Mouse (Mus musculus): ENCODE measurements at regions not wholly inside any gene's neighbourhood (a gene's known extent, or its start where the extent isn't known, plus 50 kb on each side); places are given as distances from the start of the nearest gene placed in this dataset.

DNA sequence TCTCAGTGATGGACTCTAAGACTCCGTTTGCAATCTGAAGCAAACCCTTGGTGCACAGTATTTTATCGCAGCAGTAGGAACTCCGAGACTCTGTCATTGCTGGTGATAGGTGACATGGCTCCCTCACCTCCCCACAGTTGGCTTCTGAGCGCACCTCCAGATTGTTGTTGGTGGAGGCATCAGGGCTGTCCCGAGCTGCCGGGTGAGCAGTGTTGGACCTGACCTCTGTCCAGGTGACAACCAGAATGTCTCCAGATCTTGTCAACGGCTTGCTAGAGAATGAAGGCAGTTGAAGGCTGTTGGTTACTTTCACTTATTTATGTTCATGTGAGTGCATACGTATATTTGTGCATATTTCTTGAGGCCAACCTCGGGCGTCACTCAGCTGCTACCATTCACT lies 55.0 kb upstream of the Eef2kmt start:
- in situ Hi-C loops (cut with MseI, MboI), result loop anchor here in 1 of 2 experiments (10.0 kb wide), 1 partner anchor 104 kb away; no protein-coding TSS in a partner anchor

DNA sequence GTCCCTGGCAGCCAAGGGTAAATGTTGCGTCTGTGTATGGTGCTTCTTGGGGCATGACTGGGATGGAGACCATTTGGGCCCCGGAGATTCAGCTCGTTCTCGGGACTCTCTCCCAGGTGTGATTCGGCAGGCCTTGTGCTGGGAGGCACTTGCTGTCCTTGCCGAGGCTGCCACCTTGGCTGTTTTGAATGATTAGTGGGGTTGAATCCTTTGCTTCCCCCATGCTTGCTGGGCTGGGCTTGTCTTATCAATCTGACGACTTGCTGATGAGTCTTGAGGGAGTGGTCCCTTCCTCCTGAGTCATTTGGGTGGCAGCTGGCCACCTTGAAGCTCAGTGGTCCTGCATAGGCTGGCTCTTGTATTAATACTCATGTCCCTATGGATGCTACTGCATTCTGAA lies 52.0 kb upstream of the Eef2kmt start:
- in situ Hi-C loops (cut with MseI, MboI), result loop anchor here in 1 of 2 experiments (5.0 to 10.0 kb wide), 2 partner anchors 97 to 165 kb away; no protein-coding TSS in a partner anchor

DNA sequence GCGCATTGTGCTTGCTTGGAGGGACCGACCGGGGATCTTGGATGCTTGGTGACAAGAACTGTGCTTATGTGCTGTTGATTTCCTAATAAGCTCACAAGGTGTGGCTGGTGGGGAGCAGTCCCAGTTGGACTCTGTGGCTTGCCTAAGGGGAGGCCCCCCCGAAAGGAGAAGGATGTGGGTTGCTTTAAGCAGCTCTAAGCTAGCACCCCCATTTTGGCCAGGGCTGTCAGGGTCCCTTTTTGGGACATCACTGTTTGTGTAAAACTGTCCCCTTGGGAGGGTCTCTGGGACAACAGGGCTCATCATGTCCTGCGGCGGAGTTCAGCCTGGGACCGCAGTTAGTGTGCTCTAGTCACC lies 51.4 kb upstream of the Eef2kmt start:
- in situ Hi-C loops (cut with MseI, MboI), result loop anchor here in 1 of 2 experiments (5.0 to 10.0 kb wide), 2 partner anchors 98 to 165 kb away; no protein-coding TSS in a partner anchor

DNA sequence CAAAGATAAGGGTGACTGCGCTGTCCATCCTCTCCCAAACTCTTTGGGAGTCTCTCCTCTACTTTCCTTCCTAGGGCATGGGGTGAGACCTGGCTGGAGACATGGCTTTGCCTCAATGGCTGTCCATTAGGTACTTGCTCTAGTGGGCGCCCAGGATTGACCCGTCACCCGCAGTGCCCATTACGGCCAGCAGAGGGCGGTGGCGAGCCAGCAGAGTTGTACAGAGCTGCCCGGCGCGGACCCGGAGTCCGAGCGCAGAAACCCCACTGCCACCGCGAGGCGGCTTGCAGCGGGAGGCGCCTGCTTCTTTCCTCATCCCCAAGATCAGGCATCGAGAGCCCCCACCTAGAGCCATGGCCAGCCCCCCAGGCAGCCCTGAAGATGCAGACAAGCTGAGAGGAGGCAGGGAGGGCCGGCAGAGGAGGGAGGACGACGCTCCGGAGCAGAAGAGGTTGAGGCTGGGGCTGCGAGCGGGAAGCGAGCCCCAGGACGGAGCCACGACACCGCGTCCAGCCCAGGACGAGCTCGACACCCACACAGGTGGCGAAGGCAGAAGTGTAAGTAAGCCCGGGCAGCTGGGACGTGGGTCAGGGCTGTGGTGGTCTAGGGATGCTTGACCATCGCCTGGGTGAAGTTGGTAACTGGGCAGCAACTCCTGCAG lies 50.9 kb upstream of the Eef2kmt start:
- in situ Hi-C loops (cut with MseI, MboI), result loop anchor here in 1 of 2 experiments (5.0 to 10.0 kb wide), 2 partner anchors 98 to 166 kb away; no protein-coding TSS in a partner anchor
